Comparison of ENCODE assay signal across 9 mouse cellular contexts in genomic region chr5:93221661-93222060, GRCm38 (mm10). TPM values are rescaled to one million over a fixed set of nuclear protein-coding genes. Genes with fewer than 3 reads are reported as not detected.
DNase-seq lines count a peak whose midpoint lies in the region; ATAC-seq and TF ChIP-seq lines count a peak whose summit lies in the region.
"Had no signal": no experiment of that assay in that cellular context is flagged by ENCODE, and none has a peak within 500 bp of the region (broad histone marks: within the 10 kb centered on the region; RNA-seq: fewer than 3 reads in every experiment).

No protein-coding gene starts in this region.

- 35% methylated on average over 3 of the region's 3 CpGs for WGBS in lung, embryonic 14.5 days
- WGBS in intestine, postnatal 0 days, result 51% methylated on average over 3 of the region's 3 CpGs
- 79% methylated on average over 3 of the region's 3 CpGs for WGBS in midbrain, embryonic 10.5 days

- no peak overlapping the region for H3K4me2 ChIP-seq in lung, embryonic 14.5 days
- no peak overlapping the region for H3K4me2 ChIP-seq in intestine, postnatal 0 days (replicated peaks; ENCODE audit: low read depth)
- H3K4me2 ChIP-seq: liver, embryonic 15.5 days had no signal

- H3K27ac ChIP-seq in lung, embryonic 14.5 days (ENCODE audit: low read depth), result peak overlapping the region; percentile 51; the same call in 1 of the 2 replicates
- no peak overlapping the region for H3K27ac ChIP-seq in intestine, postnatal 0 days (ENCODE audit: low read depth, low read length)
- no peak overlapping the region for H3K27ac ChIP-seq in midbrain, embryonic 10.5 days (replicated peaks)
- H3K27ac ChIP-seq: liver, embryonic 15.5 days had no signal

- DNase-seq in adrenal gland, adult 8-10 months, result peak; percentile 19
- peak; percentile 11 for DNase-seq in brain, embryonic 14.5 days (ENCODE audit: low read depth)
- DNase-seq in heart, adult 9 months (ENCODE audit: low spot score in 2 of 2), result peak; percentile 18 to 43
- peak; percentile 81 for DNase-seq in lung, embryonic 14.5 days
- DNase-seq in midbrain, embryonic 10.5 days (ENCODE audit: low spot score), result no peak
- no peak for DNase-seq in embryo, embryonic 9.5 days (ENCODE audit: extremely low spot score)

- H3K9ac ChIP-seq in lung, embryonic 14.5 days, result no peak overlapping the region
- H3K9ac ChIP-seq in intestine, postnatal 0 days (ENCODE audit: low read depth, low read length), result no peak overlapping the region
- H3K9ac ChIP-seq: liver, embryonic 15.5 days had no signal

- no peaks in the 10 kb centered on the region for H3K36me3 ChIP-seq in lung, embryonic 14.5 days (ENCODE audit: insufficient read depth)
- H3K36me3 ChIP-seq in intestine, postnatal 0 days (ENCODE audit: control insufficient read depth, insufficient read depth), result no peaks in the 10 kb centered on the region
- H3K36me3 ChIP-seq in midbrain, embryonic 10.5 days, result no peaks in the 10 kb centered on the region
- H3K36me3 ChIP-seq: liver, embryonic 15.5 days had no signal

- H3K9me3 ChIP-seq in lung, embryonic 14.5 days (ENCODE audit: low read depth, low read length), result no peaks in the 10 kb centered on the region
- H3K9me3 ChIP-seq in intestine, postnatal 0 days (ENCODE audit: control insufficient read depth), result no peaks in the 10 kb centered on the region
- H3K9me3 ChIP-seq in midbrain, embryonic 10.5 days (replicated peaks), result no peaks in the 10 kb centered on the region
- H3K9me3 ChIP-seq: liver, embryonic 15.5 days had no signal

- TF ChIP-seq CTCF in brain, embryonic 14.5 days (IDR thresholded peaks at IDR 0.05; ENCODE audit: borderline replicate concordance, extremely low read depth, insufficient read depth, insufficient read length), result no peak
- TF ChIP-seq CTCF in lung, embryonic 14.5 days (IDR thresholded peaks at IDR 0.05; ENCODE audit: low read depth), result no peak
- TF ChIP-seq CTCF in intestine, postnatal 0 days (IDR thresholded peaks at IDR 0.05; ENCODE audit: low read depth), result no peak

- TF ChIP-seq POLR2A in brain, embryonic 14.5 days (IDR thresholded peaks at IDR 0.05; ENCODE audit: borderline replicate concordance, extremely low read depth, insufficient read depth, insufficient read length, poor library complexity, severe bottlenecking), result no peak

- no peaks in the 10 kb centered on the region for H3K4me1 ChIP-seq in lung, embryonic 14.5 days (ENCODE audit: insufficient read depth)
- H3K4me1 ChIP-seq in intestine, postnatal 0 days (replicated peaks; ENCODE audit: control insufficient read depth, insufficient read depth, low read length), result no peaks in the 10 kb centered on the region
- H3K4me1 ChIP-seq in midbrain, embryonic 10.5 days, result no peaks in the 10 kb centered on the region

- no peak overlapping the region for H3K4me3 ChIP-seq in lung, embryonic 14.5 days (ENCODE audit: low read depth, low read length)
- no peak overlapping the region for H3K4me3 ChIP-seq in intestine, postnatal 0 days (ENCODE audit: low read depth, low read length)
- H3K4me3 ChIP-seq in midbrain, embryonic 10.5 days, result no peak overlapping the region
- H3K4me3 ChIP-seq: liver, embryonic 15.5 days had no signal

- no peaks in the 10 kb centered on the region for H3K27me3 ChIP-seq in lung, embryonic 14.5 days (ENCODE audit: insufficient read depth, low read length)
- no peaks in the 10 kb centered on the region for H3K27me3 ChIP-seq in intestine, postnatal 0 days (replicated peaks; ENCODE audit: control insufficient read depth, insufficient read depth, low read length)
- H3K27me3 ChIP-seq in midbrain, embryonic 10.5 days (ENCODE audit: low read depth, poor library complexity, severe bottlenecking), result no peaks in the 10 kb centered on the region

- ATAC-seq in lung, embryonic 14.5 days (ENCODE audit: insufficient read depth), result peak; percentile 75
- no peak for ATAC-seq in intestine, postnatal 0 days
- ATAC-seq: activated CD4-positive, CD25-positive, alpha-beta regulatory T cell, adult 4 months had no signal

RNA-seq across cellular contexts. Expression of gene 2010109A12Rik, which starts 15.3 kb away (rescaled TPM):
- total RNA-seq in adrenal gland, adult 8-10 months (2022), result 1 to 10 TPM in 1 of 4 experiments, under 1 TPM in 3; 0.65 to 1.3 (median 0.81) TPM
- 0.27 and 0.90 TPM in 2 replicates for polyA plus RNA-seq in brain, embryonic 14.5 days (2012; rRNA removed)
- 1.2 and 2.0 TPM in 2 replicates for polyA plus RNA-seq in lung, embryonic 14.5 days (2014; fragmentation: Nextera tagmentation; extraction: Ambion mirVana)
- polyA plus RNA-seq in intestine, postnatal 0 days (2015; fragmentation: Nextera tagmentation; extraction: Ambion mirVana), result 1.0 and 1.3 TPM in 2 replicates
- 2.7 and 3.0 TPM in 2 replicates for polyA plus RNA-seq in midbrain, embryonic 10.5 days (2016; fragmentation: Nextera tagmentation; extraction: Ambion mirVana)

RNA-seq across cellular contexts. Expression of gene Ccni, which starts 15.4 kb away (rescaled TPM):
- total RNA-seq in adrenal gland, adult 8-10 months (2022), result 100 to 1,000 TPM; 148 to 209 (median 180) TPM
- polyA plus RNA-seq in brain, embryonic 14.5 days (2012; rRNA removed), result 147 and 187 TPM in 2 replicates
- 157 and 165 TPM in 2 replicates for polyA plus RNA-seq in lung, embryonic 14.5 days (2014; fragmentation: Nextera tagmentation; extraction: Ambion mirVana)
- polyA plus RNA-seq in intestine, postnatal 0 days (2015; fragmentation: Nextera tagmentation; extraction: Ambion mirVana), result 68.1 and 71.0 TPM in 2 replicates
- polyA plus RNA-seq in midbrain, embryonic 10.5 days (2016; fragmentation: Nextera tagmentation; extraction: Ambion mirVana), result 105 and 115 TPM in 2 replicates

RNA-seq across cellular contexts. Expression of gene Ccng2, which starts 45.4 kb away (rescaled TPM):
- 10 to 100 TPM; 20.2 to 23.5 (median 21.2) TPM for total RNA-seq in adrenal gland, adult 8-10 months (2022)
- 83.1 and 97.4 TPM in 2 replicates for polyA plus RNA-seq in brain, embryonic 14.5 days (2012; rRNA removed)
- 50.9 and 53.5 TPM in 2 replicates for polyA plus RNA-seq in lung, embryonic 14.5 days (2014; fragmentation: Nextera tagmentation; extraction: Ambion mirVana)
- polyA plus RNA-seq in intestine, postnatal 0 days (2015; fragmentation: Nextera tagmentation; extraction: Ambion mirVana), result 28.0 and 34.5 TPM in 2 replicates
- 44.5 and 66.7 TPM in 2 replicates for polyA plus RNA-seq in midbrain, embryonic 10.5 days (2016; fragmentation: Nextera tagmentation; extraction: Ambion mirVana)

Comparison
In these comparisons a context has a peak if more than half of its experiments do, and no peak if none do; other contexts are left out.
1. DNase-seq: peak in adrenal gland, adult 8-10 months (single experiment), brain, embryonic 14.5 days (single experiment), heart, adult 9 months (2 of 2) and lung, embryonic 14.5 days (single experiment); none in midbrain, embryonic 10.5 days (single experiment) and embryo, embryonic 9.5 days (single experiment).